Mouse (Mus musculus) megakaryocyte, embryonic 14.5 days (primary cell): ENCODE data around the gene Wdtc1.

Source experiments
- FLI1 ChIP-seq: IDR thresholded peaks from 2 replicates; pipeline ENCODE4 v1.6.1; 2012; ENCODE audit warnings: low read length, inconsistent platforms, mixed read lengths
- GATA1 ChIP-seq: IDR thresholded peaks from 3 replicates; pipeline ENCODE4 v1.6.1; 2012; ENCODE audit warnings: mixed read lengths, low read length, inconsistent platforms, borderline replicate concordance

- TF ChIP-seq GATA1 (no peak), FLI1 (no peak)
These were observed 44.0 kb upstream of the Wdtc1 start for GRCm38 (mm10) chr4:133397299-133397698.
